Mouse (Mus musculus) common myeloid progenitor, adult 5-6 weeks (primary cell): ENCODE data around the gene Ctnna2. TPM values are rescaled to one million over a fixed set of nuclear protein-coding genes. Genes with fewer than 3 reads are reported as not detected.

Experiments
- ATAC-seq: replicated peaks from 2 replicates; pipeline ENCODE4 v1.8.0; 2016; ENCODE audit warnings: low read depth, mild to moderate bottlenecking, moderate TSS enrichment, inconsistent platforms; ENCODE audit not compliant: poor library complexity, severe bottlenecking
- total RNA-seq: library from RNA; stranded (forward); fragments of 200-1000, 187-1606 nt; gene quantifications from 2 replicates; pipeline ENCODE4 v1.2.3, GENCODE M21; 2017

The Ctnna2 gene
- total RNA-seq, 1 experiment from 2014 or later = not detected

DNA sequence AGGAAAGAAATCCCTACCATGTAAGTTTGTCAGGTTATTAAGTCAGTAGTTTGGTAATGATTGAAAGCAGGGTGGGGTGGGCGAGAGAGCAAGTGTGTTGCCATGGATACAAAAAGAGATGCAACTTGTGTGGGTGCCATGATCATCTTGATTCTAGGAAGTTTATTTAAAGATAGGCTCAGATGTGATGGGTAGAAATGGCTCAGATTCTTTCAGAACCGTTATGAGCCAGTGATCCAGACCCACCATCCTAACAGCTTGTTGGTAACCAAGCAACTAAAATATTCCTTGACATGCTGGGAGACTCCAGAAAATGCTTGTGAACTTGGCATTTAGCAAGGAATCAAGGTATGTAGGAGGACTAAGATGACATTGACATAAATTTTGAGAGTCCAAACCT lies 521.6 kb downstream of the Ctnna2 start:
- ATAC-seq = no peak

DNA sequence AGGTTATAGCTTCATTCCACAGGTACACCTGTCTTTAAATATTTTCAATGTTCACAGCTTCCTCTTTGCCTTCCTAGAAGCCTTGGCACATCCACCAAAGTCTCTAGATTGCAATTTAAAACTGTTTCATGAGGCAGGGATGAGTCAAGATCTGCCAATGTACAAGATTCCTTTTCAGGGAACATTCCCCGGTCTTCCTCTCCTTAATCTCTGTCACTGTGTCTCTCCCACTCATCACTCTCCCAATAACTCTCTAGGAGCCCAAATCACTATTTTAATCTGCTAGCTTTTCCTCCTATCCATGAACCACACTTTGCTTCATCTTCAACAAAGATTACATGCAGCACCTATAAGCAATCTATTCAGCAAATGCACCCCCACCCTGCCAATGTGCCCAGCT lies 532.6 kb downstream of the Ctnna2 start:
- no peak for ATAC-seq

DNA sequence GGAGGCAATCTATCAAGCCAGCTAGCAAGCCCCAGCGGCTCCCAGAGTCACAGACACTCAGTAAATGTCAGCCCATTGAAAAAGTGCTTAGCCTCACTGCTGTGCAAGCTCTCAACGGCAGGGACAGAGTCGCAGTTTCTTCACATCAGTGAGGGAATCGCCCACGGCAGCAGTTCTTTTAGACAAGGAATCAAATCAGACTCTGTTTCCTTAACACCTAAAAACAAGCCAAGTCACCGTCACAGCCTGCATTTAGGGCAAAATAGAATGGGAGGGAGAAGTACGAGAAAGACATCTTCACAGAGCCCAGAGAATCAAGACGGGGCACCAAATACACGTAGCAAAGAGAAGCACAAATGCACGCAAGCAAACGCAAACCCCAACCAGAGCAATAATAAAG lies 535.6 kb downstream of the Ctnna2 start:
- ATAC-seq = no peak

DNA sequence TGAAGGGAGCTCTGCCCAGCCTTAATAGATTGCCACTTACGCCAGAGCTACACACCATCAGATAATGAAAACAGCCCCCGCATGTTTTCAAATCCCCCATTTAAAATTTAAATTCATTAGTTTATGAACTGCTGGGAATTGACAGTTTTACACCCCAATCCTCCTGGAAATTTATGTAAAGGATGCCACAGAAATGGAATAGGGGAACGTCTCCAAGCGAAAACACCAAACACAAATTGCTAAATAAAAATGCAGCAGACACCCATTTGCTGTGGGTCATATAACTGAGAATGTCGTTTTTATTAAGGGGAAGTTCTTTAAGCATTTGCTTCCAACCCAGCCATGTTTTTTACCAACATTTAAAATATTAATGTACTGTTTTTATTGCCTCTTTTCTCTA lies 538.4 kb downstream of the Ctnna2 start:
- no peak for ATAC-seq

DNA sequence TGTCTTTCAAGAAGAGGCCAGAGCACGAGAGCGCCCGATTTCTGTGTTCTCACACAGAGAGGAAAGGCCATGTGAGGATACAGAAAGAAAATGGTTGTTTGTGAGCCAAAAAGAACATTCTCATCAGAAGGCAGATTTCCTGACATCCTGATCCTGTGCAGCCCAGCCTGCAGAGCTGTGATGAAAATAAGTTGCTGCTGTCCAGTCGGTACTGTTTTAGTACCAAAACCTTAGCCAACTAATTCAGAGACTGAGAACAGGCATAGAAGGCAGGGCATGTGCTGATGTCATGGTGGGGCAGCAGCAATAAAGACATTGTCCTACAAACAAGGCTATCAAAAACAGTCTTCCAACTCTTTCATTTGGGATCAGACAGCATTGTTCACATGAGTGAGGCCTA lies 549.1 kb downstream of the Ctnna2 start:
- no peak for ATAC-seq

DNA sequence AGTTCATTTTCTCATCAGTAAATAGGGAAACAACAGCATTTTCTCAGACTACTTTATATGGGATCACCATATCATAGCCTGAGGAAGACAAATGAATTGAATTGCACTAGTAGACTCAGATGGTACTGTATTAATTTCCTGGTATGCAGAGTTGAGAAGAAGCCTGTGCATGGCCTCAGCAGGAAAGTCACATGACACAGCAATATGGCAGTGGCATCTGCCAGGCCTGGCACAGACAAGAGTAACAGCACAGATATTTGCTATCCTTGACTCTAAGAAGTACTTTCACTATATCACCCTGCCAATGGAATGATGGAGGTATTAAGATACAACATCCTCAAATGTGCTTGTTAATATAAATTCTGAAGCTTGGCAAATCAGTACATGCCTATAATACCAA lies 553.8 kb downstream of the Ctnna2 start:
- ATAC-seq = no peak

DNA sequence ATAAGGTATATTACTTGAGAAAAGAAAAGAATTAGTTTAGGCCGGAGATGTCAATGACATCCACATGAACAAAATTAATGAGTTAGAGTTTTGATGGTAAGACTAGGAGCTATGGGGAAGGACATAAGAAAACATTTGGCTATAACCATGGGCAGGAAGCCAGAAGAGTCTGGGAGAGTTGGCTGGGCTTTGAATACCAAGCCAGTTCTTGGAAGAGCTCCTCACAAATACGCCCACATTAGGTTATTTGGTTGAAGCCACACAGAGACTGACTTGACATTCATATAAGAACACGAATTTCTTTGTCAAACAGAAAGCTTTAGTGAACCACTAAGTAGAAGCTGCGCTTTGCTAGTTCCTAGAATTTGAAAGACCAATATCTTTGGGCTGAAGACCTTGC lies 554.7 kb downstream of the Ctnna2 start:
- ATAC-seq = no peak

DNA sequence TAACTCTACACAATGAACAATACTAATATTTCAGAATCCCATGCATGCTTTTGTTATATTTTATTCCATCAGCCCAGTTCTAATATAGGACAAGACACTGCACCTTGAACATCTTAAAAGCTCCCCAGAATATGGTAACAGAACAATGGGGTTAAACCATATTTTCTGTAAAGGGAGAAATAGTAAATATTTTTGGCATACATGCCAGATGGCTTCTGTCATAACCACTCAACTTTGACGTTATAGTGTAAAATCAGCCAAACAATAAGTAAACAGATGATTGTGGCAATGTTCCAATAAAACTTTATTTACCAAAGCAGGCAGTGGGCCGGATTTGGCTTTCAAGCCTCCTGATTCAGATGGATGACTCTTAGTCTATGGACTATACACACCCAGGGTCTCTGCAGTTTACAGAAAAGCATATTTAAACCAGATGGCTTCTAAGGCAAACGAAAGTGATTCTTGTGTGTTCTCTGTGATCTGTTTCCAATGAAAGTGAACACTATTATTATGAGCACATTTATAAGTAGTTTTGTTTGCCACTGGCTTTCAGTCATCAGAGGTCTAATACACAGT lies 557.8 kb downstream of the Ctnna2 start:
- ATAC-seq = no peak

DNA sequence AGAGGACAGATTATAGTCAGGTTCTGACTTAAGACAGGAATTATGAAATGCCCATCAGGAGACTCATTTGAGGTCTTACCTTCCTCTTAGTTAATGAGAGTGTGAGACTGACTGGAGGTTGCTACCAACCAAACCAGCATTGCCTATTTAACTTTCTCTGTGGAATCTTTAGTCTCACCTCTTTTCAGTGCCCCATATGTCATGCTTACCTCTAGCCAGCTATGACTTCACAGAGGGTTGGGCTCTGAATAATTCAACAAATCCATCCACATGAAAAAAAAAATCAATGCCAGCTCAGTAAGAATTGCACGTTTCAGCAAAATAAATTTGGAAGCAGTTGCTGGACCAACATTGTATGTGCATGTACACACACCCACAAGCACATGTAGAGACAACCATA lies 562.5 kb downstream of the Ctnna2 start:
- ATAC-seq = no peak

DNA sequence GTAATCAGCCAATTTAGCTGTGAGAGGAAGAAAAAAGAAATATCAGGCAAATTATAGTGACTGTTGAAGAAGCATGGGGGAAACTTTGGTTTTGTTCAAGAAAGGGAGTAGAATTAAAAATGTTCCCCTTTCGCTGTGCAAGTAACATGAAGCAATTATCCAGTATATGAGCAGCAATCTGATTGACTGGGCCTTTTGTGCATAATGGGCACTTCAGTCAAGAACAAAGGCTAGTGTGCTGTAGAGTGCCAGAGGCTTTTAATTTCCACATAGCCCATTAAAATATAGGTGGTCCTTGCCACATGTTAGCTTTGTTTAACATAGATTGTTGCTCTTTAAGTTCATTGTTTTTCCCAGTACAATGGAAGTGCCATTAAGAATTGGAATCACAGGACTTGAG lies 566.0 kb downstream of the Ctnna2 start:
- ATAC-seq = no peak

DNA sequence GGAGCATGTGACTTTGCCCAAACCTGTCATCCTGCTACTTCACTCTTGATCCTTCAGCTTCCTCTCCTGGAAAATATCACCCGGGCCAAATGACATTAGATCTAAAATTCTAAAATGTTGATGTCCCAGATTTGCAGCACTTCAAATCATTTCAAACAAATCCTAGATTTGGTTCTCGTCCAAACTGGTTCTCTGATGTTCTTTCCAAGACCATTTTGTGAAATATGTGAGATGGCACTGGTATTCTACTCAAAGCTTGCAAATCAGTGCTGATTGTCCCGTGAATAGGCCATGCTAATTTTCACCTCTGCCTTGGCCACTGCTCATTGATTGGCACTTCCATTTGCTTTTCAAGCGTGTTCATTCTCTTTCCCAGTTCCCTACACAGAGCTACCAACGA lies 571.0 kb downstream of the Ctnna2 start:
- ATAC-seq = no peak

DNA sequence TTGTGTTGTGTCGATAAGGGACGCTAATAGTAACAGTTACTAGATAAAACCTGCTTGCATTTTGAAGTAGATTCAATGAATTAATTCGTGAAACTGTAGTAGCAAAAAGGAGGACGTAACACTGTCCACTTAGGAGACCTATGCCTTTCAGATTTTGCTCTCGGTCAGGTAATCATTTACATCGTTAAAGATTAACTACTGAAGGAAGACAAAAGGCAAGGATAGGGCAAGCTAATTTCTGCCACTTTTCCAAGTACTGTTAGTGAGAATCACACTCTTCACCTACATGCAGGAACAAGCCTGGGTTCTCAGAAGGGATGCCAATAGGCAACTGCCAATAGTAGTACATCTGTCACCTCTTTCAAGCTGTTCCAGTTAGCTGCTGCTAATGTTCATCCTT lies 578.7 kb downstream of the Ctnna2 start:
- no peak for ATAC-seq

DNA sequence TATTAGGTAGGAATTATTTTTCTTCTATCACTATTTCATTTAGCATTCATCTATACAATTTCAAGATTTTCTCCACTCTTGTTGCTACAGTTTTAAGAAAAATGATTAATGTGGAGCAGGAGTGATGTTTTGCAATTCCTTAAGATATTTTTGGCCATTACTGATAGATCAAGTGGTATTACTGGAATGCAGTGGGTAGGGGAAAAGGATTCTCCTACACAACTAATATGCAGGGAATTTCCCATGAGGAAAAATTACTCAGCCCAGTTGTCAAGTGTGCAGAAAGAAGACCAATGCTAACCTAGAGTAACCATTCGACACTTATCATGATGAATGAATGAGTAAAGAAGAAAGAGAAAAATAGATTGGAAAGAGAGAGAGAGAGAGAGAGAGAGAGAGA lies 587.8 kb downstream of the Ctnna2 start:
- ATAC-seq = no peak

DNA sequence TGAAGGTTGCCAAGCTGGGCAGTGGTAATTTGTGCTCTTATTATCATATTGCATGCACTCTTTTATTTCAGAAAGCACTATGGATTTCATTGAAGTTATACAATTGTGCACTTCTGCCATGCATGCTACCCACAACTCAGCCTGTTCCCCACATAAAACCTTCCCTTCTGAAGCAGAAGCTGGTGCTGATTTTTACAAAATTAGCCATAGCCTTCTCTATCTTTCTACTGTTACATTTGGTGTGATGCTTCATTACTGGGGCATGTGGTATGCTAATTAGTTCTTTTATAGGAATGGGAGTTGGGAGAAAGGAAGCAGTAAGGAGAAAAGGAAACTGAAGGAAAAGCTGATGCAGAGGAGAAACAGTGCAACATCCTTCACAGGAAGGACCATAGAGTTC lies 598.2 kb downstream of the Ctnna2 start:
- no peak for ATAC-seq

DNA sequence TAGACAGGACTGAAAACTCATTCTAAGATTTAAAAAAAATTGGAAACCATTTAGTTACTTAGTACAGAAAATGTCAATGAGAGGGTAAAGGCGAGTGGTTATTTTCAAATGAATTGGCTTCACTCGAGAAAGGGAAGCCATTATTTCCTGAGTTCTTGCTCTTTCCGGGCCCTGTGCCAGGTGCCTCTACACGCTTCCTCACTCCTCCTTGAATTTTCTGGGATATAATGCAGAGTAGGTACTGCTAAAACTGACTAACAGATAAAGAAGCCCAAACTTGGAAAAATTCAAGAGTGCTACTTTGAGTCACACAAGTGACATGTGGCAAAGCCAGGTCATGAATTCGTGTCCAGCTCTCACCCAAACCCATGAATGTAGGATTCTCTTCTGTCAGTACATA lies 606.4 kb downstream of the Ctnna2 start:
- ATAC-seq = no peak

DNA sequence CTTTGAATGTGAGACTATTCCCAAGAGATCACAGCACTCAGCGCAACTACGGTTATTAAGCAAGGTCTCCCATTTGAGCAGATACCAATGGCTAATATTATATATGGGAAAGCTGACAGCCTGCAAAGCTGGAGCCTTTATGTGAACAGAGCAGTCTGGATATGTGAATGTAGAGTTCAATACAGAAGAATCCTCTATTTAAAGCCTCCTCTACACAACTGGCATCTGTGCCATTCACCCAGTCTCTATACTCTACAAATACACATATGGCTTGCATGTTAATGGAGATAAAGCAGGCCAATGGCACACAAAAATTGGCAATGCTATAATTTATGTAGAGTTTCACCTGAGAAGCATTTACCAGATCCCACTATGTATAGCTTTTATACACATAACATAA lies 608.4 kb downstream of the Ctnna2 start:
- no peak for ATAC-seq

DNA sequence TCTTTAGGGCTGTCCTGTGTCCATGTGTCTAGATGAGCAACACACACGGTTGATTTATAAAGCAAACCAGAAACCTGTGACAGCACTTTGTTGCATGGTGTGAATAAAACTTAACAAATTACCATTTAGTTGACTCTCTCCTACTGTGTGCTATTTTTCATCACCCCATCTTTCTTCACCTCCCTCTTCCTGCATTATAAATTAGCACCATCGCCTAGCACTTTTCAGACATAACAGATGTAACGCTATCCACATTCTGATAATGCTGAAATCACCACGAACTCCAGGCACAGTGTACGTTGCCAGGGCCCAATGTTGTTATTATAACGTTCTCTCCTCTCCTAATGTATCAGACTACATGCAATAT lies 621.0 kb downstream of the Ctnna2 start:
- ATAC-seq = no peak

DNA sequence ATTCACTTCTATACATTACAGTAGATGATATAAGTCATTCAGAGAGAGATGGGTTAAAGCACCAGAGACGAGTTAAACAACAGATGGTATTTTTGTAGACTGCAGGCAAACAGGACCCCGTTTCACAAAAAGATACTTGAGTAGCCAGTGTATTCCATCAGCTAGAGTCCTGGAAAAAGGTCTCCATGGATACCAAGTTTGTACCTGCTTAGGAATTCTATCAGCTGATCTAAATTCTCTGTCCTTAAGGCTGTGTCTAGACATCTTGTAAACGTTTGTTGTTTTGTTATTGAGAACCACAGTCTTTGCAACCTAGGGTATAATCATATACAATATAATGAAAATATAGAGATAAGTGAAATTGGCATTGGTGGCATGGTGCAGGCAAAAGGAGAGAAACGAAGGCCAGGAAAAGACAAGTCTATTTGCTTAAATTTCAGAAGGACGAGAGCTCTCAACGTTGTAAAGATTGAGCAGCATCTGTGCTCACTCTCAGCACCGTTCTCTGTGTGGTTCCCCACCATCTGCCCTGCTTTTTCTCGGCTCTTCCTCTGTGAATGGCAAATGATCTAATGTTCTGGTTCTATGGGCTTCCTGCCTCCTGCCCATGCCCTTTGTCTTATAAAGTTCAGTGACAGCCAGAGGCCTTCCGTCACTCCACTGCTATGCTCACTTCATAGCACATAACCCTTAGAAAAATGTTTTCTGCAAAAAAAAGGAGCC lies 621.6 kb downstream of the Ctnna2 start:
- no peak for ATAC-seq

DNA sequence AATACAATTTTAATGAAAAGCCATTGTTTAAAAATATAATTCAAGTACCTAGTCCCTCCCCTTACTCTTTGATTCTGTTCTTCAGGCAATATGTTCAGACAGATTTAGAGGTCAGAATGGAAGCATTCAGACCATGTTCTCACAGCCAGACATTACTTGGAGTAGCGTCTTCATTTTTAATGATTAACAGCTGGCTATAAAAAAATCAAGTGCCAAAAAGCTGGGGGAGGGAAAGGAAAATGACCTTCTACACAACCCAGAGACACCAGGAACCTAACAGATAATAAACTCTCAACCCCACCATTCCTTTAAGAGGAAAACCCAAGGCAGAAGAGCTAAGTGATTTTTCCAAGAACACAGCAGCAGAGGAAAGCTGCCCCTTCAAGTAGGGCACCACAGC lies 624.7 kb downstream of the Ctnna2 start:
- no peak for ATAC-seq

DNA sequence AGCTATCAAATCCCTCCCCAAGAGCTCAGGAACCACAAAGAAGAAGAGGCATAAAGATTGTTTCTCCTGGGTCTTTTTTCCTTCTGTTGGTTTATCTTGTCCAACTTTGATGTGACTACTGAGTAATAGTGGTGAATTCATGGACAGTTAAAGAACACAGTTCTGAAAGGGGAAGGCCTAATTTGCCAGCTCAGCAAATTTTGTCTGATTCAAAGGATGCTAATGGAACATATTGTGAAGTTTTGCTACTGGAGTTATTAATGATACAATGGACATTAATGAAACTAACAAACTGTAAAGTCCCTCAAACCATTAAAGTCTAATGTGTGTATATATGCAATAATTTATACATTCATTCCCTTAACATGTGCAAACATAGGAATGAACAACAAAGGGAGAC lies 635.7 kb downstream of the Ctnna2 start:
- ATAC-seq = no peak

DNA sequence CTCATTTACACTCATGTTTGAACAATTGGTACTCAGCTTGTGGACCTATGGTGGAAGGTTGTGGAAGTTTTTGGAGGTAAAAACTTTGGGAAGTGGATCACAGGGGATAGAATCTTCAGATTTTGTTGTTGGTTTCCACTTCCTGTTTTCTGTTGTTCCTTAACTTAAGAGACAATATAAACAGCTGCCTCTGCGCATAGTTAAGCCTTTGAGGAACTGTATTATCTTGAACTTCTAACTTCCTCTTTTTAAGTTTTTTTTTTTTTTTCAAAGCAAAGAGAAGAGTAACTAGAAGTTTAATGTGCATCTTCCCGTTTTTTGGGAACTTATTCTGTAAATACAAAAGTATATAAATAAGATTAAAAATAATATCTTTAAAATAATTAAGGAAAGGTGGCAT lies 644.0 kb downstream of the Ctnna2 start:
- no peak for ATAC-seq

DNA sequence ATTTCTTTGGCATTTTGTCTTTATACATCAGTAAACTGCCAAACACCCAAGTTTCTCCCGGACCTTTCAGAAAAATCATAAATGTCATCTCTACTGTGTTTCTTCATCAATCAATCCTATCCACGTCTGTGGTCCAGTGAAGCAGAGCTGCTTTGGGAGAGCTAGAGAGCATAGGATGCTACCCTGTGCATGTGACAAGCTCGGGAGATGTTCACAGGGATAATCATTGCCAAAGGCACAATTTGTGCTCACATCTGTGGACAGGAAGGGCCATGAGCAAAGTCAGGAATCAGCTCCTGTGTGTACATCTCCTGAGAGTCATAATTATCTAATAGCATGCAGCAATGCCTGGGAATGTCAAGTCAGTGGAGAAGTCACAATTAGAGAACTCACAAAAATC lies 654.8 kb downstream of the Ctnna2 start:
- ATAC-seq = no peak
